Mouse (Mus musculus) midbrain, embryonic 12.5 days (tissue): ENCODE measurements at regions not wholly inside any gene's neighbourhood (a gene's known extent, or its start where the extent isn't known, plus 50 kb on each side); places are given as distances from the start of the nearest gene placed in this dataset.

ENCODE experiments used
- ATAC-seq: fragments of 200-750 bp; cut with Nextera tagmentation; 2 replicates; pipeline ENCODE4 v1.8.0; 2017; ENCODE audit warnings: low read depth, moderate TSS enrichment, moderate library complexity; ENCODE audit not compliant: low FRiP score
- H3K27ac ChIP-seq: fragments of 300-500 bp; sonication (generic); replicated peaks from 2 replicates; pipeline ENCODE4 v1.5.1; 2016; ENCODE audit warnings: mild to moderate bottlenecking
- H3K27me3 ChIP-seq: fragments of 300-500 bp; sonication (generic); 2 replicates; pipeline ENCODE4 v1.6.1; 2016; ENCODE audit warnings: mild to moderate bottlenecking
- H3K36me3 ChIP-seq: fragments of 300-500 bp; sonication (generic); 2 replicates; pipeline ENCODE4 v1.6.1; 2016
- H3K4me1 ChIP-seq: fragments of 300-500 bp; sonication (generic); 2 replicates; pipeline ENCODE4 v1.6.1; 2016
- H3K4me2 ChIP-seq: fragments of 300-500 bp; sonication (generic); replicated peaks from 2 replicates; pipeline ENCODE4 v1.6.1; 2016; ENCODE audit warnings: mild to moderate bottlenecking, moderate library complexity
- H3K4me3 ChIP-seq: fragments of 300-500 bp; sonication (generic); 2 replicates; pipeline ENCODE4 v1.5.1; 2016; ENCODE audit warnings: mild to moderate bottlenecking
- H3K9ac ChIP-seq: fragments of 300-500 bp; sonication (generic); replicated peaks from 2 replicates; pipeline ENCODE4 v1.6.1; 2016; ENCODE audit warnings: mild to moderate bottlenecking, moderate library complexity
- H3K9me3 ChIP-seq: fragments of 300-500 bp; sonication (generic); 2 replicates; pipeline ENCODE4 v1.6.1; 2016; ENCODE audit warnings: mild to moderate bottlenecking
- WGBS: fragments of 180-500 bp; shearing (Covaris S2); methylation state at CpG from one replicate; pipeline ENCODE4 v1.1.7; 2016; 5-methylcytosine and 5-hydroxymethylcytosine counted together

DNA sequence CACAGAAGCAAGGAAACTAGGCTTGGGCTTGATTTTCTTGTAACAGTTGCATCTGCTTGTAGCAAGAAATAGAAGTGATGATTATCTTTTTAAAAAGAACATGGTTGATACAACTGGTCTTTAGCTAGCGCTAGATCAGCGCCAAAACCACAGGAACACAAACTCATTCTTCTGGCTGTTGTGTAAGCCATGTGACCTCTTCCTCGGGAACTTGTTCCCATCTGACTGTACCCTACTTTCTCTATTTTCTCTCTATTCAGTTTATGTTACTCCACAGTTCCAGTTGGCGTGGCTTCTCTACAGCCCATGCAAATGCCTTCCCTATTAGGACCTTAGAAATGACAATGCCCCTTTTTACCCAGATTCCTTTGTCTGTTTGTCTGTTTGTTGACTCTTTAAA, 187.4 kb downstream of the Prkcq start:
- Histone ChIP-seq H3K9me3 (no peaks in the 10 kb centered on the region), H3K4me2 (no peak overlapping the region), H3K4me1 (peaks cover 10% of the 10 kb centered on the region; the same call in 1 of the 2 replicates), H3K9ac (no peak overlapping the region), H3K27me3 (no peaks in the 10 kb centered on the region), H3K27ac (no peak overlapping the region), H3K36me3 (no peaks in the 10 kb centered on the region), H3K4me3 (no peak overlapping the region)
- WGBS, result 95% methylated on average over 4 of the region's 4 CpGs
- no peak for ATAC-seq

DNA sequence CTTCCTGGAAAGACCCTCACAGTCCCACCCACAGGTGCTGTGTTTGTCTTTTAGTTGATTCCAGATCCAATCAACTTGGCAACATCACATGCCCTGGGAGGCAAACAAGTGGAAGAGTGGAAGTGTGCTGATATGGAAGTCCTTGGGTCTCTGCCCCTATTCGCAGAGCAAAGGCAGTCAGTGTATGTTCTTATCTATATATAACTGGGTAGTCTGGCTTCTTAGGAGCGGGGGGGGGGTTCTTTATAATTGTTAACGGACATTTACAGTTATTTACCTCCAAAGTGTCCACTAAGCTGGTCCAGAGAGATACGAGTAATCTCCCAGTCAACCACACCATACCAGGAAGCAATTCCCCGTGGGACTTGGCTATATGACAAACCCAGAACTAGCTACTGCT, 184.8 kb downstream of the Prkcq start:
- no peak overlapping the region for H3K9ac ChIP-seq
- no peaks in the 10 kb centered on the region for H3K4me1 ChIP-seq
- H3K36me3 ChIP-seq, result no peaks in the 10 kb centered on the region
- H3K9me3 ChIP-seq, result no peaks in the 10 kb centered on the region
- H3K4me2 ChIP-seq, result no peak overlapping the region
- H3K4me3 ChIP-seq, result no peak overlapping the region
- no peak overlapping the region for H3K27ac ChIP-seq
- H3K27me3 ChIP-seq, result no peaks in the 10 kb centered on the region
- 87% methylated on average over 5 of the region's 5 CpGs for WGBS
- no peak for ATAC-seq

DNA sequence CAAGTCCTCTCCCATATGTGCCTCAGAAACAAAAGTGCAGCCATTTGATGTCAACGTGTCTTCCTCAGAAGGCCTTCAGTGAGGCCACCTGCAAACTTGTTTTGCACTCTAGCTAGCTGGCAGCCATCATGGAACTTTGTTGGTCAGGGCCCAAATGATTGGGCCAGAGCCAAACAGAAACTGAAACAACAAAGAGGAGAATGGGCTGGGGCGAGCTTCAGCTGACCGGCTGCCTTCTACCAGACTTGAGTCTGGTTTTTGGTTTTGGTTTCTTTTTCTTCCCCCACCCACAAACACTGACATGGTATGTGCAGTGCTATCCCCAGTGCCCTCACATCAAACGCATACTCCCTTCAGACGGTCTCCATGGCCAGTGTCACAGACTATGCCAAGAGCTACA, 183.7 kb downstream of the Prkcq start:
- H3K4me3 ChIP-seq, result no peak overlapping the region
- H3K36me3 ChIP-seq, result no peaks in the 10 kb centered on the region
- no peaks in the 10 kb centered on the region for H3K4me1 ChIP-seq
- WGBS, result 92% methylated on average over 5 of the region's 5 CpGs
- no peak overlapping the region for H3K27ac ChIP-seq
- no peaks in the 10 kb centered on the region for H3K9me3 ChIP-seq
- H3K4me2 ChIP-seq, result no peak overlapping the region
- no peaks in the 10 kb centered on the region for H3K27me3 ChIP-seq
- ATAC-seq, result no peak
- H3K9ac ChIP-seq, result no peak overlapping the region
